Comparison of ENCODE assay signal across 8 mouse cellular contexts in the genomic region with DNA sequence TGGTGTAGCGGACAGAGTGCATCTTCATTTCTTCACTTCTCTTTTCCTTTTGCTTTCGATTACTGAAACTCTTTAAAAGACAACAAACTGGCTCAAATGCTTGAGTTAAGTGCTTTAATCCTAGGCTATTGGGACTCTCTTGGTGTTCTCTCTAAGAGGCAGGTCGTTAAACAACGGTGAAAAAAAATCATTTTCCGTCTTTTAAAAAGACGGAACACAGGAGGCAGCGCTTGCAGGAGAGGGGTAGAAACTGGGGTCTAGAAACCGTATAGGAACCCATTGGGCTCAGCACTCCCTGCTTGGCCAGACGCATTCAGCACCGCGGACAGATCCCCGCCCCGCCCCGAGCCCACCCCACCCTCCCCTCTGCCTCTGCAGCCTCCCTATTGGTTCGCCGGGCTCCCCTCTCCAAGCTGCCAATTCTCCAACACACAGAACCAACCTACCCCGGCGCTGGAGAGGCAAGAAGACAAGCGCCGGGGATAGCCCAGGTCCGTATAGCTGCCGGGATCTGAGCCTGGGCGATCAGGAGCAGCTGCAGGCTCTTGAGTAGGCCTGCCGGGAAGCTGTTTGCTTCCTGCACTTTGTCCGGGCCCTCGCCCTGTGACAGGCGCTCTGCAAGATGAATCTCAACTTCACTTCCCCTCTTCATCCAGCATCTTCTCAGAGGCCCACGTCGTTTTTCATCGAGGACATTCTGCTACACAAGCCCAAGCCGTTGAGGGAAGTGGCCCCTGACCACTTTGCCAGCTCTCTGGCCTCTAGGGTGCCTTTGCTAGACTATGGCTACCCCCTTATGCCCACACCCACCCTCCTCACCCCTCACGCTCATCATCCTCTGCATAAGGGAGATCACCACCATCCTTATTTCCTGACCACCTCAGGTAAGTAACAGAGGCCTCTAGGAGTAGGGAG. TPM values are rescaled to one million over a fixed set of nuclear protein-coding genes. Genes with fewer than 3 reads are reported as not detected.
DNase-seq lines count a peak whose midpoint lies in the region; ATAC-seq and TF ChIP-seq lines count a peak whose summit lies in the region.

Gene Bsx, plus strand, starts transcription at position 572 of the 915 bp plus-strand sequence.

- peak; percentile 33 for DNase-seq in thymus, adult 2 months
- no peak for DNase-seq in thymus, adult 18-20 months
- DNase-seq in embryo, embryonic 9.5 days (ENCODE audit: extremely low spot score), result peak; percentile 92
- peak; percentile 83 for DNase-seq in heart, postnatal 4 days
- peak; percentile 93 for DNase-seq in limb, embryonic 11.5 days (ENCODE audit: low spot score)
- DNase-seq in midbrain, postnatal 0 days (ENCODE audit: low spot score), result peak; percentile 54
- DNase-seq in right cerebral cortex, adult 18-20 months, result no peak

- TF ChIP-seq CTCF in thymus, adult 2 months (IDR thresholded peaks at IDR 0.05; ENCODE audit: borderline replicate concordance, control insufficient read depth, extremely low read depth, insufficient read depth, low read length, poor library complexity), result no peak
- no peak for TF ChIP-seq CTCF in midbrain, postnatal 0 days (IDR thresholded peaks at IDR 0.05)

- peaks cover 11% of the 10 kb centered on the region; the same call in 1 of the 2 replicates for H3K27me3 ChIP-seq in thymus, adult 2 months (ENCODE audit: control insufficient read depth, insufficient read depth, low read length)
- peaks cover 83% of the 10 kb centered on the region for H3K27me3 ChIP-seq in limb, embryonic 11.5 days (ENCODE audit: control insufficient read depth, insufficient read depth, low read length)
- peaks cover 46% of the 10 kb centered on the region for H3K27me3 ChIP-seq in midbrain, postnatal 0 days (ENCODE audit: insufficient read depth, low read length)

- no peak within 1 kb of the TSS for H3K9ac ChIP-seq in limb, embryonic 11.5 days (ENCODE audit: low read length)
- no peak within 1 kb of the TSS for H3K9ac ChIP-seq in midbrain, postnatal 0 days (replicated peaks; ENCODE audit: low read length, poor library complexity, severe bottlenecking)

- TF ChIP-seq POLR2A in thymus, adult 2 months (IDR thresholded peaks at IDR 0.05; ENCODE audit: control insufficient read depth, extremely low read depth, insufficient read depth, low read length, poor library complexity), result no peak

- no peak within 1 kb of the TSS for H3K27ac ChIP-seq in thymus, adult 2 months (ENCODE audit: control insufficient read depth, insufficient read depth, low read length)
- H3K27ac ChIP-seq in limb, embryonic 11.5 days (replicated peaks; ENCODE audit: low read depth, low read length), result no peak within 1 kb of the TSS
- H3K27ac ChIP-seq in midbrain, postnatal 0 days (ENCODE audit: low read depth, low read length), result no peak within 1 kb of the TSS

- no peaks in the 10 kb centered on the region for H3K36me3 ChIP-seq in thymus, adult 2 months (ENCODE audit: control insufficient read depth, insufficient read depth, low read length)
- H3K36me3 ChIP-seq in limb, embryonic 11.5 days (ENCODE audit: control insufficient read depth, insufficient read depth, low read length), result no peaks in the 10 kb centered on the region
- no peaks in the 10 kb centered on the region for H3K36me3 ChIP-seq in midbrain, postnatal 0 days (ENCODE audit: insufficient read depth, low read length)

- no peaks in the 10 kb centered on the region for H3K4me1 ChIP-seq in thymus, adult 2 months (replicated peaks; ENCODE audit: control insufficient read depth, insufficient read depth, low read length)
- peaks cover 3% of the 10 kb centered on the region; the same call in 1 of the 2 replicates for H3K4me1 ChIP-seq in limb, embryonic 11.5 days (ENCODE audit: control insufficient read depth, insufficient read depth, low read length)
- peaks cover 3% of the 10 kb centered on the region; the same call in 1 of the 2 replicates for H3K4me1 ChIP-seq in midbrain, postnatal 0 days (ENCODE audit: insufficient read depth, low read length)

- peak; percentile 88 for ATAC-seq in limb, embryonic 11.5 days (ENCODE audit: insufficient number of reproducible peaks, low FRiP score, low TSS enrichment, low read depth)
- peak; percentile 49; the same call in 1 of the 2 replicates for ATAC-seq in midbrain, postnatal 0 days (ENCODE audit: low FRiP score)
- no peak for ATAC-seq in monocyte, adult 5-6 weeks (replicated peaks; ENCODE audit: insufficient number of reproducible peaks, low FRiP score, low TSS enrichment, poor library complexity, severe bottlenecking)

- no peaks in the 10 kb centered on the region for H3K9me3 ChIP-seq in limb, embryonic 11.5 days (ENCODE audit: control insufficient read depth, low read length)
- H3K9me3 ChIP-seq in midbrain, postnatal 0 days (ENCODE audit: low read length), result no peaks in the 10 kb centered on the region

- H3K4me3 ChIP-seq in thymus, adult 2 months (ENCODE audit: control insufficient read depth, insufficient read depth, low read length), result no peak within 1 kb of the TSS
- no peak within 1 kb of the TSS for H3K4me3 ChIP-seq in limb, embryonic 11.5 days (ENCODE audit: low read depth, low read length)
- H3K4me3 ChIP-seq in midbrain, postnatal 0 days (ENCODE audit: low read depth, low read length), result 0 out of 2 replicates have a peak within 1 kb of the TSS, but pooled peaks have one; percentile 2

- 6% methylated on average over 32 of the region's 32 CpGs for WGBS in thymus, adult 2 months
- 4% methylated on average over 32 of the region's 32 CpGs for WGBS in limb, embryonic 11.5 days
- 3% methylated on average over 27 of the region's 32 CpGs for WGBS in midbrain, postnatal 0 days

- peak within 1 kb of the TSS; percentile 1; the same call in 1 of the 2 replicates for H3K4me2 ChIP-seq in limb, embryonic 11.5 days (ENCODE audit: low read depth, severe bottlenecking)
- H3K4me2 ChIP-seq in midbrain, postnatal 0 days (ENCODE audit: low read depth, low read length, poor library complexity, severe bottlenecking), result no peak within 1 kb of the TSS

RNA-seq across cellular contexts. Expression of gene Bsx, which starts in this region (rescaled TPM):
- 0.05 and 0.09 TPM in 2 replicates for polyA plus RNA-seq in thymus, adult 2 months (2012; rRNA removed)
- not detected for total RNA-seq in heart, postnatal 4 days (2021)
- not detected in 2 replicates for polyA plus RNA-seq in limb, embryonic 11.5 days (2014; fragmentation: Nextera tagmentation; extraction: Ambion mirVana)
- 0.24 TPM in 1 of 2 replicates, not detected in the other for total RNA-seq in midbrain, postnatal 0 days (2014; rRNA removed)
- 1.5 and 2.8 TPM in 2 replicates for polyA plus RNA-seq in midbrain, postnatal 0 days (2015; fragmentation: Nextera tagmentation; extraction: Ambion mirVana)
- total RNA-seq in monocyte, adult 5-6 weeks (2017), result not detected in 3 replicates

Comparison
In these comparisons a context has a peak if more than half of its experiments do, and no peak if none do; other contexts are left out.
1. Peak in DNase-seq in thymus, adult 2 months; RNA of the gene not detected or under 1 TPM.
2. Peak in DNase-seq in heart, postnatal 4 days; RNA of the gene not detected or under 1 TPM.
3. Peak in DNase-seq, ATAC-seq and H3K4me2 ChIP-seq in limb, embryonic 11.5 days; RNA of the gene not detected or under 1 TPM.
4. DNase-seq: peak in embryo, embryonic 9.5 days (single experiment) and midbrain, postnatal 0 days (single experiment); none in thymus, adult 18-20 months (0 of 2) and right cerebral cortex, adult 18-20 months (single experiment).